Mouse (Mus musculus) testis, adult 2 months (tissue): ENCODE data around the gene Fhad1.

Experiments
- CTCF ChIP-seq: fragments of 200-500 bp; IDR thresholded peaks from 2 replicates; pipeline ENCODE4 v1.5.1; 2012; ENCODE audit warnings: low read depth, mild to moderate bottlenecking, inconsistent platforms, low read length, moderate library complexity; ENCODE audit not compliant: control insufficient read depth, insufficient read depth, insufficient replicate concordance
- POLR2A ChIP-seq: fragments of 200-500 bp; IDR thresholded peaks from 2 replicates; pipeline ENCODE4 v1.6.1; 2012; ENCODE audit warnings: low read depth, mild to moderate bottlenecking, inconsistent platforms, low read length, moderate library complexity; ENCODE audit not compliant: control insufficient read depth

DNA sequence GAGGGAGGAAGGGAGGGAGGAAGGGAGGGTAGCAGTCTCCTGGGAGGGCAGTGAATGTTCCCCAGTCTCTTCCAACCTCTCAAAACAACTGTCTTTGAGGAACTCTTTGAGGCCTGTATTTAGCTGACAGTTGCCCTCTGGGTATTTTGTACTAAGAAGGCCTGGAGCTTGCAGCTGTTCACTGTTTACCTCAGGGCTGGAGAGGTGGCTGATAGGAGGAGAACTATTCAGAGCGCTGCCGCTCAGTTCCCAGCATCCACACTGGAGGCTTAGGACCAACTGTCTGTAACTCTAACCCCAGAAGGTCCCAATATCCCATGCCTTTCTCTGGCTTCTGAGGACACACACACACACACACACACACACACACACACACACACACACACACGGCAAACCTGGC lies 117.0 kb downstream of the Fhad1 start:
- no peak for TF ChIP-seq POLR2A
- no peak for TF ChIP-seq CTCF
